Mouse (Mus musculus): ENCODE results near the gene Cln6.
A peak's percentile ranks its signal among the peaks of the same experiment; 100 is the strongest.

GRCm38 (mm10) chr9:62828662-62829086 is 9.9 kb upstream of the Cln6 start:
- TF ChIP-seq CTCF (IDR thresholded peaks at IDR 0.05; ENCODE audit: low read depth) (peak; percentile 99), EP300 (IDR thresholded peaks at IDR 0.05; ENCODE audit: low read depth) (no peak)

All from liver, postnatal 0 days (tissue).